Mouse (Mus musculus) right cerebral cortex, adult 2 months (tissue): ENCODE measurements around the gene Stxbp1.

Experiments used
- DNase-seq, 2 experiments: peaks; one replicate each; pipeline ENCODE4 v3.0.0; 2021 to 2022; ENCODE audit warnings: low spot score in 2 of 2

The Stxbp1 gene

GRCm38 (mm10) chr2:32757056-32757845, 89.8 kb downstream of the Stxbp1 start, which contains the start of gene Tor2a:
Tor2a (plus strand) TSS chr2:32757234.
- DNase-seq, result peak; percentile 97 to 98

DNA sequence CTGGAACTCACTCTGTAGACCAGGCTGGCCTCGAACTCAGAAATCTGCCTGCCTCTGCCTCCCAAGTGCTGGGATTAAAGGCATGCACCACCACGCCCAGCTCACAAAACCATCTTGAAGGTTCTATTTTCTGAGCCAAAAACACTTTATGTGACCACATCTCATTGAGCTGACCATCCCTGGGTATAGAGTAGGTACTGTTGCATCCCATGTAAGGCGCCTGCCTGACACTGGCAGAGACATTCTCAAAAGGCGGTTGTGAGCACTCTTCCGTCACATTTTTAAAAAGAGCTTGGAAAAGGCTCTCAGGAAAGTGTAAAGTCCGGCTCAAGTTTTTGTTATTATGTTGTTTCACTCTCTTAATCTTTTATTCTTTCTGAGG, 90.4 kb downstream of the Stxbp1 start:
- DNase-seq, result no peak

DNA sequence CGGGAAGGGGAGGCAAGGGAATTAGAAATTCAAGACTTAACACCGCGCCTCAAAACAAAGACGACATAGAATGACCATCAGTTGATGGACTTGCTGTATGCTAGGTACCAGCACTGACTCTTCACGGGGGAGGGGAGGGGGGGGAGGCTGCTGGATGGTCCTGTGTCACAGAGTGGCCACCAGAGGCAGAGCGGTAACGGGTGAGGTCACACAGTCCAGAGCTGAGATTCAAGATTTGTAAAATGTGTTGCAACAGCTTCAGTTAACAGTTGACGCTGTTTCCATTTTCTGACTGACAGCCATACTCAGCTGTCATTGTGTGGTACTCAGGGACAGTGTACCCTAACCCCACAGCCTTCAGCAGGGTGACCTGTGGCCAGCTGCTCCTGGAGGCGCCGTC, 94.9 kb downstream of the Stxbp1 start:
- DNase-seq, result no peak

- no peak for DNase-seq
Observed at GRCm38 (mm10) chr2:32751665-32752033, 95.4 kb downstream of the Stxbp1 start.

DNA sequence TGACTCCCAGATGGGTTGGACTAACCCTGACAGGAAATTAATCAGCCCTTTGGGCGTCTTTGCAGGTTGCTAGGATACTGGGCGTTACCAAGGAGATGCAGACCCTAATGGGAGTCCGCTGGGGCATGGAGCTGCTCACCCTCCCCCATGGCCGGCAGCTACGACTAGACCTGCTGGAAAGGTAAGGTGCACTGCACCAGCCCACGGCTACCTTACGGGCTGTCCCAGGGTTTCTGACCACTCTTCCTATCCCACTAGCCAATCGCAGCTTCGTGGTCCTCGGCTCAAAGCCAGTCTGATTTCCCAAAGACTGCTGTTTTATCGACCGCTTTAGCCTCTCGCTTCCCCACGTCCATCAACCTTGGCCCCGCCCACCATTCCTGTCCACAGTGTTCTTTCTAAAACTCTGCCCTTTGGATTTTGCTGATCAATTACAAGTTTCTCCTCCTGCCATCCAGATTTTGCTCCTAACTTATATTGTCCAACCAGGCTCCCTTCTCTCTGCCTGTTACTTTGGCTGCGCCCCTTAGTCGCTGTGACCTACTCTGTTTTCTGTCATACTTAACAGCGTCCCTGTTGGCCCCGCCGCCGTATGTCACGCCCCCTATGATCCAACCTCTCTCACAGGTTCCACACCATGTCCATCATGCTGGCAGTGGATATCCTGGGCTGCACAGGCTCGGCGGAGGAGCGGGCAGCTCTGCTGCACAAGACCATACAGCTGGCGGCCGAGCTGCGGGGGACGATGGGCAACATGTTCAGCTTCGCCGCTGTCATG, 96.0 kb downstream of the Stxbp1 start:
- no peak for DNase-seq

- DNase-seq, result no peak
Observed at GRCm38 (mm10) chr2:32750199-32750598, 96.8 kb downstream of the Stxbp1 start.

DNA sequence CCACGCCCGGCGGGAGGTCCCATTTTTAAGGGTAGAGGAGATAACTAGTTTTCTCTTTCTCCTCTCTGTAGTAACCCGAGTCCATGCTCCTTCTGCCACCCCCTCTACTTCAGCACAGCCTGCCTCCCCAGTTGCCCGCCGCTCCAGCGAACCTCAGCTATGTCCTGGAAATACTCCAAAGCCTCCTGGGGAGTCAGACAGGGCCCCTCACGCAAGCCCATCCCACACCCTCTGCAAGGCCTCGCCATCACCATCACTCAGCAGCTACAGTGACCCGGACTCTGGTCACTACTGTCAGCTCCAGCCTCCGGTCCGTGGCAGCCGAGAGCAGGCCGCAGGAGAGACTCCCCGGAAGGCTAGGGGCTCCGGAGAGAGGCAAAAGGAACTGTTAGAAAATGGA, 98.0 kb downstream of the Stxbp1 start:
- DNase-seq, result no peak

- no peak for DNase-seq
Observed at GRCm38 (mm10) chr2:32744272-32744982, 102.6 kb downstream of the Stxbp1 start.

GRCm38 (mm10) chr2:32742173-32742531, 104.9 kb downstream of the Stxbp1 start:
- peak; percentile 87 for DNase-seq

GRCm38 (mm10) chr2:32741273-32742172, 105.5 kb downstream of the Stxbp1 start:
- DNase-seq, result peak; percentile 45 to 54

DNA sequence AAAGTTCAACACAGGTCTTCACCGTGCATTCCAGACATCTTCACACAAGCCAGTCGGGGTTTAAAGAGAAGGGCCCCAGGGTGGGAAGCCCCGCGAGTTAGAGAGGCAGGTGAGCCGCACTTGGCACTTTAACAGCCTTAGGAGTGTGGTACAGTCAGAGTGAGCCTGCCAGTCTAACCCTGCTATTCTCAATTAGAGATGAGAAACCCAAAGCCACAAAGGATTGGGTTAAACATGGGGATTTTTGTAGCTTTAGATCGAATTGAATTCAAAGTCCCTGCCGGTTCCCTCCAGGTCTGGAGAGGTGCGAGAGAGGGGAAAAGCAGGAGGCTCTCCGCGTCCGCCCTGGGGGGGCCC, 106.2 kb downstream of the Stxbp1 start, which contains the start of gene 6330409D20Rik:
TSS of gene 6330409D20Rik (minus strand) at position 101 of the 357 bp plus-strand sequence.
- DNase-seq, result no peak

- no peak for DNase-seq
Observed at GRCm38 (mm10) chr2:32739311-32739710, 107.7 kb downstream of the Stxbp1 start.
